Mouse (Mus musculus): Measurements from ENCODE around the gene Arhgef7. TPM values are rescaled to one million over a fixed set of nuclear protein-coding genes. Genes with fewer than 3 reads are reported as not detected.
A peak's percentile ranks its signal among the peaks of the same experiment; 100 is the strongest.

Gene Arhgef7
- polyA plus RNA-seq, 1 experiment from 2014 or later, result 53.7 TPM

- no peaks in the 10 kb centered on the region for H3K27me3 ChIP-seq
- no peak for DNase-seq (ENCODE audit: low read depth, low spot score)
- ChIA-PET CTCF (interaction anchor here (0.8 to 1.2 kb wide), 2 partner anchors 10 to 11 kb away, joined by 3 read pairs; partner anchors contain the start of gene 1700016D06Rik), POLR2A (no interaction called here)
- in situ Hi-C loops (cut with MboI; ENCODE audit: low pct_unique_long_range_greater_than_20kb), result no loop called here
- peak; percentile 69 for TF ChIP-seq CTCF (IDR thresholded peaks at IDR 0.05)
- no peak for ATAC-seq
Measured at GRCm38 (mm10) chr8:11712244-11712643, 15.3 kb upstream of the Arhgef7 start.

- DNase-seq (ENCODE audit: low read depth, low spot score) (no peak), ATAC-seq (no peak)
- POLR2A ChIA-PET, result no interaction called here
- no peak for TF ChIP-seq CTCF (IDR thresholded peaks at IDR 0.05)
- peaks cover 18% of the 10 kb centered on the region for H3K27me3 ChIP-seq
- CTCF ChIA-PET, result no interaction called here
- in situ Hi-C loops (cut with MboI; ENCODE audit: low pct_unique_long_range_greater_than_20kb), result no loop called here
Measured at GRCm38 (mm10) chr8:11717194-11717593, 10.3 kb upstream of the Arhgef7 start.

- in situ Hi-C loops (cut with MboI; ENCODE audit: low pct_unique_long_range_greater_than_20kb), result no loop called here
- ChIA-PET CTCF (no interaction called here), POLR2A (no interaction called here)
- no peak for TF ChIP-seq CTCF (IDR thresholded peaks at IDR 0.05)
- peaks cover 56% of the 10 kb centered on the region for H3K27me3 ChIP-seq
- ATAC-seq (no peak), DNase-seq (ENCODE audit: low read depth, low spot score) (no peak)
Measured at GRCm38 (mm10) chr8:11727273-11727650, 259 bp upstream of the Arhgef7 start.

GRCm38 (mm10) chr8:11728482-11729295, 1.2 kb downstream of the Arhgef7 start:
- DNase-seq (ENCODE audit: low read depth, low spot score) (no peak), ATAC-seq (no peak)
- ChIA-PET POLR2A (no interaction called here), CTCF (no interaction called here)
- no peak for TF ChIP-seq CTCF (IDR thresholded peaks at IDR 0.05)
- peaks cover 46% of the 10 kb centered on the region for H3K27me3 ChIP-seq
- in situ Hi-C loops (cut with MboI; ENCODE audit: low pct_unique_long_range_greater_than_20kb), result no loop called here

- in situ Hi-C loops (cut with MboI; ENCODE audit: low pct_unique_long_range_greater_than_20kb), result no loop called here
- no peak for TF ChIP-seq CTCF (IDR thresholded peaks at IDR 0.05)
- peaks cover 37% of the 10 kb centered on the region for H3K27me3 ChIP-seq
- DNase-seq (ENCODE audit: low read depth, low spot score) (no peak), ATAC-seq (no peak)
- ChIA-PET CTCF (interaction anchor here (0.9 to 1.1 kb wide), 2 partner anchors 9 to 26 kb away, joined by 3 read pairs; no protein-coding TSS in a partner anchor), POLR2A (no interaction called here)
Measured at GRCm38 (mm10) chr8:11730271-11730940, 2.9 kb downstream of the Arhgef7 start.

- DNase-seq (ENCODE audit: low read depth, low spot score) (no peak), ATAC-seq (no peak)
- in situ Hi-C loops (cut with MboI; ENCODE audit: low pct_unique_long_range_greater_than_20kb), result no loop called here
- ChIA-PET CTCF (interaction anchor here (1.1 kb wide), 1 partner anchor 8 kb away, joined by 3 read pairs; no protein-coding TSS in a partner anchor), POLR2A (no interaction called here)
- no peak for TF ChIP-seq CTCF (IDR thresholded peaks at IDR 0.05)
- H3K27me3 ChIP-seq, result peaks cover 11% of the 10 kb centered on the region
Measured at GRCm38 (mm10) chr8:11735672-11736235, 8.2 kb downstream of the Arhgef7 start.

- no peak for TF ChIP-seq CTCF (IDR thresholded peaks at IDR 0.05)
- in situ Hi-C loops (cut with MboI; ENCODE audit: low pct_unique_long_range_greater_than_20kb), result no loop called here
- ATAC-seq (no peak), DNase-seq (ENCODE audit: low read depth, low spot score) (no peak)
- CTCF ChIA-PET, result no interaction called here
- POLR2A ChIA-PET, result no interaction called here
- H3K27me3 ChIP-seq, result peaks cover 11% of the 10 kb centered on the region
Measured at GRCm38 (mm10) chr8:11737096-11737495, 9.6 kb downstream of the Arhgef7 start.

GRCm38 (mm10) chr8:11739082-11739481, 11.6 kb downstream of the Arhgef7 start:
- in situ Hi-C loops (cut with MboI; ENCODE audit: low pct_unique_long_range_greater_than_20kb), result no loop called here
- POLR2A ChIA-PET, result no interaction called here
- CTCF ChIA-PET, result interaction anchor here (1.0 kb wide), 1 partner anchor 13 kb away, joined by 3 read pairs; no protein-coding TSS in a partner anchor
- DNase-seq (ENCODE audit: low read depth, low spot score), result no peak
- TF ChIP-seq CTCF (IDR thresholded peaks at IDR 0.05), result no peak
- H3K27me3 ChIP-seq, result peaks cover 7% of the 10 kb centered on the region
- no peak for ATAC-seq

GRCm38 (mm10) chr8:11740857-11741256, 13.3 kb downstream of the Arhgef7 start:
- CTCF ChIA-PET, result interaction anchor here (0.6 kb wide), 1 partner anchor 10 kb away, joined by 3 read pairs; no protein-coding TSS in a partner anchor
- peaks cover 5% of the 10 kb centered on the region for H3K27me3 ChIP-seq
- DNase-seq (ENCODE audit: low read depth, low spot score), result no peak
- TF ChIP-seq CTCF (IDR thresholded peaks at IDR 0.05), result no peak
- POLR2A ChIA-PET, result no interaction called here
- no peak for ATAC-seq
- in situ Hi-C loops (cut with MboI; ENCODE audit: low pct_unique_long_range_greater_than_20kb), result no loop called here

- ChIA-PET POLR2A (no interaction called here), CTCF (interaction anchor here (1.0 kb wide), 1 partner anchor 9 kb away, joined by 3 read pairs; no protein-coding TSS in a partner anchor)
- ATAC-seq (no peak), DNase-seq (ENCODE audit: low read depth, low spot score) (no peak)
- no peaks in the 10 kb centered on the region for H3K27me3 ChIP-seq
- in situ Hi-C loops (cut with MboI; ENCODE audit: low pct_unique_long_range_greater_than_20kb), result no loop called here
- TF ChIP-seq CTCF (IDR thresholded peaks at IDR 0.05), result no peak
Measured at GRCm38 (mm10) chr8:11743580-11743979, 16.1 kb downstream of the Arhgef7 start.
